Mouse (Mus musculus) liver, embryonic 16.5 days (tissue): ENCODE measurements around the gene Spin1. TPM values are rescaled to one million over a fixed set of nuclear protein-coding genes. Genes with fewer than 3 reads are reported as not detected.

Experiments used
- ATAC-seq: fragments of 200-750 bp; cut with Nextera tagmentation; 2 replicates; pipeline ENCODE4 v1.8.0; 2017; ENCODE audit warnings: low read depth, mild to moderate bottlenecking, moderate number of reproducible peaks, moderate library complexity
- H3K27ac ChIP-seq: fragments of 300-500 bp; sonication (generic); 2 replicates; pipeline ENCODE4 v1.5.1; 2014; ENCODE audit warnings: mild to moderate bottlenecking, low read length
- H3K27me3 ChIP-seq: fragments of 300-500 bp; sonication (generic); 2 replicates; pipeline ENCODE4 v1.6.1; 2014; ENCODE audit warnings: low read depth, low read length, mixed read lengths; ENCODE audit not compliant: control insufficient read depth, insufficient read depth
- H3K36me3 ChIP-seq: fragments of 300-500 bp; sonication (generic); 2 replicates; pipeline ENCODE4 v1.6.1; 2014; ENCODE audit warnings: mild to moderate bottlenecking; ENCODE audit not compliant: control insufficient read depth, insufficient read depth
- H3K4me1 ChIP-seq: fragments of 300-500 bp; sonication (generic); 2 replicates; pipeline ENCODE4 v1.6.1; 2014; ENCODE audit warnings: low read depth, low read length, mixed read lengths; ENCODE audit not compliant: control insufficient read depth
- H3K4me2 ChIP-seq: fragments of 300-500 bp; sonication (generic); 2 replicates; pipeline ENCODE4 v1.6.1; 2014; ENCODE audit warnings: low read depth, low read length, mixed read lengths
- H3K4me3 ChIP-seq: fragments of 300-500 bp; sonication (generic); 2 replicates; pipeline ENCODE4 v1.5.1; 2014; ENCODE audit warnings: low read depth, mild to moderate bottlenecking, low read length
- H3K9ac ChIP-seq: fragments of 300-500 bp; sonication (generic); 2 replicates; pipeline ENCODE4 v1.6.1; 2014; ENCODE audit warnings: low read depth, low read length
- H3K9me3 ChIP-seq: fragments of 300-500 bp; sonication (generic); replicated peaks from 2 replicates; pipeline ENCODE4 v1.6.1; 2016; ENCODE audit warnings: low read length; ENCODE audit not compliant: control insufficient read depth
- WGBS: fragments of 180-500 bp; shearing (Covaris S2); extraction: QIAGEN DNeasy Blood & Tissue Kit; methylation state at CpG from one replicate; pipeline ENCODE4 v1.1.7; 2014; ENCODE audit not compliant: insufficient replicate concordance; 5-methylcytosine and 5-hydroxymethylcytosine counted together
- polyA plus RNA-seq: library from polyadenylated mRNA; unstranded; fragments of >200 nt; fragmentation: Nextera tagmentation; extraction: Ambion mirVana; gene quantifications from 2 replicates; pipeline ENCODE4 v1.2.1, GENCODE M21; 2015

Spin1 gene
- polyA plus RNA-seq, 1 experiment from 2014 or later = 9.7 TPM

GRCm38 (mm10) chr13:51191416-51192140 is 90.9 kb downstream of the Spin1 start:
- Histone ChIP-seq H3K9me3 (no peaks in the 10 kb centered on the region), H3K27ac (no peak overlapping the region), H3K4me3 (no peak overlapping the region), H3K27me3 (no peaks in the 10 kb centered on the region), H3K4me1 (no peaks in the 10 kb centered on the region), H3K36me3 (no peaks in the 10 kb centered on the region), H3K9ac (no peak overlapping the region), H3K4me2 (no peak overlapping the region)
- WGBS = 57% methylated on average over 6 of the region's 6 CpGs
- ATAC-seq = no peak

GRCm38 (mm10) chr13:51193893-51194292 is 93.2 kb downstream of the Spin1 start:
- H3K9me3 ChIP-seq = no peaks in the 10 kb centered on the region
- H3K9ac ChIP-seq = no peak overlapping the region
- H3K4me3 ChIP-seq = no peak overlapping the region
- no peak for ATAC-seq
- no peaks in the 10 kb centered on the region for H3K4me1 ChIP-seq
- H3K4me2 ChIP-seq = no peak overlapping the region
- H3K36me3 ChIP-seq = no peaks in the 10 kb centered on the region
- H3K27me3 ChIP-seq = no peaks in the 10 kb centered on the region
- WGBS = 47% methylated on average over 15 of the region's 15 CpGs
- H3K27ac ChIP-seq = no peak overlapping the region

DNA sequence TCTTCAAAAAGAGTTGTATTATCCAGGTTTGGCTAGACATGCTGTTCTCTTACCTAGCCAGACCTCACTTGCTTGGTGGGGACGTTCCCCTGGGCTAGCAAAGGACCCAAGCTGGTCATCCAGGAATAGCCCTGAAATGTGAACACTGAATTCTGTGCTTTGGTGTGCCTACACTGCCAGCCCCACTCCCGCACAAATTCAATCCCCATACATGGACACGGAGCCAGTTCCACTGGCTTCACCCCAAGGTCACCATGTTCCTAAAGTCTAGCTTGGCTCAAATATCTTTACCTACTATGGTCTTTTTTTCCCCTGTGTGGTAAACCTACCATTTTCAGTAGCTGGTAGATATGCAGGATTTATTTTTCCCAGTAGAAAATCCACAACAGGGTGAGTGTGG is 97.0 kb downstream of the Spin1 start:
- H3K9me3 ChIP-seq = no peaks in the 10 kb centered on the region
- no peak overlapping the region for H3K27ac ChIP-seq
- 59% methylated on average over 3 of the region's 3 CpGs for WGBS
- no peaks in the 10 kb centered on the region for H3K27me3 ChIP-seq
- no peak overlapping the region for H3K4me2 ChIP-seq
- ATAC-seq = no peak
- no peaks in the 10 kb centered on the region for H3K36me3 ChIP-seq
- no peak overlapping the region for H3K9ac ChIP-seq
- no peak overlapping the region for H3K4me3 ChIP-seq
- no peaks in the 10 kb centered on the region for H3K4me1 ChIP-seq

- H3K36me3 ChIP-seq = no peaks in the 10 kb centered on the region
- H3K4me3 ChIP-seq = no peak overlapping the region
- no peak overlapping the region for H3K27ac ChIP-seq
- no peaks in the 10 kb centered on the region for H3K4me1 ChIP-seq
- no peak overlapping the region for H3K4me2 ChIP-seq
- H3K27me3 ChIP-seq = no peaks in the 10 kb centered on the region
- no peaks in the 10 kb centered on the region for H3K9me3 ChIP-seq
- H3K9ac ChIP-seq = no peak overlapping the region
- 59% methylated on average over 5 of the region's 5 CpGs for WGBS
- no peak for ATAC-seq
These were observed 97.5 kb downstream of the Spin1 start for GRCm38 (mm10) chr13:51198186-51198585.

Other genes with a start within 250 kb of the Spin1 start
- gene Nxnl2, start 70.1 kb downstream of the Spin1 start, polyA plus RNA-seq = 0.07 and 0.19 TPM in 2 replicates